Mouse (Mus musculus) megakaryocyte progenitor cell, adult 5-6 weeks (primary cell): Measurements from ENCODE around the gene Zfp740. TPM values are rescaled to one million over a fixed set of nuclear protein-coding genes. Genes with fewer than 3 reads are reported as not detected.

ENCODE experiments used
- ATAC-seq: replicated peaks from 2 replicates; pipeline ENCODE4 v1.8.0; 2016; ENCODE audit warnings: mild to moderate bottlenecking, moderate TSS enrichment, inconsistent platforms; ENCODE audit not compliant: poor library complexity
- total RNA-seq, 2 experiments: library from RNA; stranded (forward) in 1 of 2; stranded (reverse) in 1 of 2; fragments of 157-497, 149-512 nt in 1 of 2; fragments of 200-1000 nt in 1 of 2; gene quantifications; 2 replicates each; pipeline versions ENCODE4 v1.2.3 to v1.2.4; 2015 to 2017

The Zfp740 gene
- total RNA-seq, 2 experiments from 2014 or later, result 19.7 to 28.3 TPM

GRCm38 (mm10) chr15:102192271-102192812 is 10.7 kb upstream of the Zfp740 start:
- ATAC-seq, result peak; percentile 63

GRCm38 (mm10) chr15:102192820-102193386 is 10.1 kb upstream of the Zfp740 start:
- ATAC-seq, result peak; percentile 37; the same call in 1 of the 2 replicates

DNA sequence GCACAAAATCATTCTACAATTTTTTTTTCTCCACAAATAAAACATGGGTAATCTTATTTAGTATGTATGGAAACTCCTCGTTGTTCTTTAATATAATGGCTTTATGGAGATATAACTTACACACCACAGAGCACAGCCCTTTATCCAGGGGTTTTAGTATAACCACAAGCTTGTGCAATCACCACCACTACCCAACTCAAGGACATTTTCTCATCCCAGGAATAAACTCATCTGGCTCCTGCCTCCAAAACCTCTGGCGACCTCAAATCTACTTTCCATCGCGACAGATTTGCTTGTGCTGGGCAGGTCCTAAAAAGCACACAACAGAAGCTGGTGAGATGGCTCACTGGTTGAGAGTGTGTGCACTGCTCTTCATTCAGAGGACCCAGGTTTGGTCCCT is 9.4 kb upstream of the Zfp740 start:
- no peak for ATAC-seq

- 0 out of 2 replicates have a peak, but pooled peaks have one; percentile 27 for ATAC-seq
These were observed 8.6 kb upstream of the Zfp740 start for GRCm38 (mm10) chr15:102194439-102194838.

- ATAC-seq, result no peak
These were observed 7.7 kb upstream of the Zfp740 start for GRCm38 (mm10) chr15:102195373-102195772.

- no peak for ATAC-seq
These were observed 4.2 kb upstream of the Zfp740 start for GRCm38 (mm10) chr15:102198841-102199240.

DNA sequence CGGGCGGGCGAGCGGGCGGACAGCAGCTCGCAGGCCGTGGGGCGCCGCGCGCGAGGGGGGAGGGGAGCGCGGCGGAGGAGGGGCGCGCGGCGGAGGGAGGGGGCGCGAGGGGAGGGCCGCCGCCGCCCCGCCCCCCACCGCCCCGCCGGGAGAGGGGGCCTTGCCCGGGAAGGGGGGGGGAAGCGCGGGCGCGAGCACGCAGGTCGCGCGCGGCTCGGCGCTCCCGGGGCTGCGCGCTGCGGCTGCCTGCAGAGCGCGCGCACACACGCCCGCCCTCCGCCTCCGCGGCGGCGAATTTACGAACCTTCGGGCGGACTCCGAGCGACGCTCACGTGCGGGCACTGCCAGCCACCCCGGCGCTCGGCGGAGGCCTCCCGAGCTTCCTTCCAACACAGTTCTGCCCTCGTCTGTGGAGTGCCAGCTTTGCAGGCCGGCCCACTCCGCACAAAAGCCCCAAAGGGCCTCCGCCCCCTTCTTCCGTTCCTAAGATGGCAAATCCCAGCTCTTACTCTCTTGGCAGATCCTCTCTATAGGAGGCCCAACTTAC is 859 bp downstream of the Zfp740 start:
- ATAC-seq, result peak; percentile 19

DNA sequence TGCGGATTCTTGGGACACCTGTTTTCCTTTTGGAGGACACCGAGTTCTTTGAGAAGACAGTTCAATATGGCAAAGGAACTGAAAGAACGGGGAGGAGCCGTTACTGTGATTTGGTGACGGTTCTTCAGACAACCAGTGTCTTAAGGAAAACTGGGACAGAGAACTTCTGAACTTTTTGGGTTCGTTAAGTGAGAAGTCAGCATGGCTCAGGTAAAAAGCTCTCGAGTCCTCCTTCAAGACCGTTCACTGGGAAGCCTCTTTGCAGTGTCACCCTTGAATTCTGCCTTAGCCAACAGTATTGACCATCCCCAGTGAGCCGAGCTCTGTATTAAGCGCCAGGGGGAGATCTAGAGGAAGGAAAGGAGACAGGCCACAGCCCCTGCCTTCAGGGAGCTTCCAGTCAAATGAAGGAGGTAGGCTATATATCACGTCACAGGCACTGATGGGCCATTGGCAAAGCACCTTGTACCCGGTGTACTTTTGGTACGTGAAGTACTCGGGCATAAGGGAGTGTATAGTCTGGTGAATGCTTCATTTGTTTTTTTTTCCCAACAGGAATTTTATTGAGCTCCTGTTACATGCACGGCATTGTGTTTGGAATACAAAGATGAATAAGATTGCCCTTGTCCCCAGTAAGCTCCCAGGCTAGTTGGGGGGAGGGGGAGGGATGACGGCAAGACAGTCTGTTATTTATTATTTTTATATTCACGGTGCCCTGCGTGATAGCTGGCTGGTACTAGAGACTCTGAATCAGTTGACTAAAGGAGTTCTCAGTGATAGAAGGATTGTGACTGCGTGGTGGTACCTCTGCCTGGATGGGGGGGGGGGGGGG is 1.8 kb downstream of the Zfp740 start, which contains the start of gene Csad:
TSS of gene Csad (minus strand) at position 51 of the 832 bp plus-strand sequence.
- ATAC-seq, result no peak

DNA sequence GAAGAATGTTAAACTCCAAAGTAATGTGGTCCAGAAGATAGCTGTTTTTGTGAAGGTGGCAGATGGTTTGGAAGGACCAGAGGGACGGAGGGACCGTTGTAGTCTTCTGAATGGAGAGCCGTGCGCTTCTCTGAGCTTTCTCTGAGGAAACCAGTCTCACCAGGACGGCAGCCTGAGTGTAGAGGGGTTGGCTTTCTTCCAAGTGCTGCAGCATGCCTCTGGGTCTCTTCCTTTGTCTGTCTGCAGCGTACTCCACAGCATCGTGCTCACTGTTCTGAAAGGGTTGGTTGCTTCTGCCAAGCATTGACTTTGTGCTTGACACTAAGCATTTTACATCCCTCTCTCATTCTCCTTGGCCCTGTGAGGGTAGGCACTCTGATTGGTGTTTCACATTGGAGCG is 2.7 kb downstream of the Zfp740 start:
- ATAC-seq, result no peak

- no peak for ATAC-seq
These were observed 4.3 kb downstream of the Zfp740 start for GRCm38 (mm10) chr15:102207351-102207750.

GRCm38 (mm10) chr15:102208092-102208561 is 5.1 kb downstream of the Zfp740 start:
- ATAC-seq, result peak; percentile 16; the same call in 1 of the 2 replicates

DNA sequence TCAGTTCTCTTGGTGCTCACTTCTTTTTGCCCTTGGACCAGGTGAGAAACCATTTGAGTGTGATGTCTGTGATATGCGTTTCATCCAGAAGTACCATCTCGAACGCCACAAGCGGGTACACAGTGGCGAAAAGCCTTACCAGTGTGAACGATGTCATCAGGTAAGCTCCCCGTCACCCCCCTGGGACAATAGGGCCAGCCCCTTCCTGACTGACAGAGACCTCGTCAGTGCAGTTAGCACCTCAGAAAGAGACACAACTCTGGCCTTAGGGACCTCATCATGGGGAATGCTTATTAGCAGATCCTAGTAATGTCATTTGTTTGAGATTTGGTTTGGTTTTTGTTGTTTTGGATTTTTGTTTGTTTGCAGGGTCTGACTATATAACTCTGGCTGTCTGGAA is 6.1 kb downstream of the Zfp740 start:
- no peak for ATAC-seq

DNA sequence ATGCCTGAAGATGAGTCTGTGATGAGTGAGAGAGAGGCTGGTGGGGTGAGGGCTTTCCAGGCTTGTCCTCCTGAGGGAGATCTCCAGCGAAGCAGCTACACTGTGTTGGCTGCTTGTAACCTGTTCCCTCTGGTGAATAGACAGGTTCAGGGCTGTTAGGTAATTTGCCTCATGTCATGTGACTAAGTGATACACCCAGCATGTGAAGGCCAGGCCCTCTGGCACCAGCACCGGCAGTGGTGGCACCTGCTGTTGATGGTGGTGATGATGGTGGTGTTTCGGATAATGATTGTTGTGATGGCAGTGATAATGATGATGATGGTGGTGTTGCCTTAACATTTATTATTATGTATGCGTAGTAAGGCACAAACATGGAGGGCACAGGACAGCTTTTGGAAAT is 7.8 kb downstream of the Zfp740 start:
- no peak for ATAC-seq

DNA sequence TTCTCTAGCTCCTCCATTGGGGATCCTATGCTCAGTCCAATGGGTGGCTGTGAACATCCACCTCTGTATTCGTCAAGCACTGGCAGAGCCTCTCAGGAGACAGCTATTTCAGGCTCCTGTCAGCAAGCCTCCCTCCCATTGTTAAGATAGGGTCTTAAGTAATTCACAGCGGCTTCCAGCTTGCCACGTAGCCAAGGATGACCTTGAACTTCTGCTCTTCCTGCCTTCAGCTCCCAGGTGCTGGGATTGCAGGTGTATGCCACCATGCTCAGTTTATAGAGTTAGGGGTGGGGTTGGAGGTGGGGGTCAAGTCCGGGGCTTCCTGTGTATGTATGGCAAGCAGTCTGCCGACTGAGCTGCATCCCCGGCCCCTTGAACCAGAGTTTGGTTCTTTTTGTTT is 8.8 kb downstream of the Zfp740 start:
- ATAC-seq, result no peak

DNA sequence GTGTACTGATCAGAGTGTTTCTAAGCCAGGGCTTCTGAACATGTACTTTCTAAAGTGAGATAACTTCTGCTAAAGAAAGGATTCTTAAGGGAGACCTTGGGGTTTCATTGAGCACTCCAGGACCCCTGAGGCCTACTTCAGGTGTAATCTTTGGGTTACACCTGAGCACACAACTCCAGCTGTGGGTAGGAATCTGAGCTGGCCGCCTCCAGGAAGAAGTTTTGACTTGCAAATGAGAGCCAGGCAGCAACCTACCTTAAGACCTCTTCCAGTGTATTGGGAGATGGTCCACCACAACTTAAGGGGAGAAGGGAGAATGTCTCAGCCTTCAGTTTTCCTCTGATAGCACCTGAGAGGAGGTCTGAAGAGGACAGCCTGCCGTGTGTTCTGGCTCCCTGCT is 11.1 kb downstream of the Zfp740 start:
- ATAC-seq, result no peak

DNA sequence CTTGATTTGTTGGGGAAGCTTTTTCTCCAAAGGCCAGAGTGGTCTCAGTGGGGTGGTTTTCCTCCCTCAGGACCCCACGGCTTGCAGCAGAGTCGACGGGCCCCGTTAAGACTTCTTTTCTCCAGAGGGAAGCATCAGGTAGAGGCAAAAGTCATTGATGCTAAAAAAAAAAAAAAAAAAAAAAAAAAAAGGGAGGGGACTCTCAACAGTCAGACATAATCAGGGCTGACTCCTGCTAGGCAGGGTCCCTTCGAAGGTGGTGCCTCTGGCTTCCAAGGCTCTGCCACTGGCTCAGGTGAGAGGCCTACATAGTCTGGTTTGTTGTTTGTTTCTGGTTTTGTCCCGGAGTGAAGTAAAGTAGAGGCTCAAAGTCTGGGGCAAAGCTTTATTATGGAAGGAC is 12.6 kb downstream of the Zfp740 start:
- no peak for ATAC-seq

GRCm38 (mm10) chr15:102216459-102217228 is 13.6 kb downstream of the Zfp740 start:
- ATAC-seq, result no peak

- ATAC-seq, result no peak
These were observed 14.3 kb downstream of the Zfp740 start for GRCm38 (mm10) chr15:102217325-102217724.

DNA sequence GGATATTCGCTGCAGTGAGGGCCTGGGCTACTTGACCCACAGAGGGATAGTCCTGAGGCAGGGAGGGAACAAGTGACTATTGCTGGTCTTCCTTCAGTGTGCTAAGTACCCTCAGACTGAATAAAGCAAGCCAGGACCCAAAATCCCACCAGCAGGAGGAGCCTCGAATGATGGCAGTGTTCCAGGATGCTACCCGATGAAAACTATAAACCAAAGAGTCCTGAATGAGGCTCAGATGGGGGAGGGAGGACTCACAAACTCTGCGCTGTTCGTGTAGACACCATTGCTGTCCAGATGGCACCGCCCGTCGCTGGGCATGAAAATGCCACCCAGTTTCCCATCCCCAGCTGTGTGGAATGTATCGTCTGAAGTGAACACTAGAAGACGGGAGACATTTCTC is 19.3 kb downstream of the Zfp740 start:
- no peak for ATAC-seq

- peak; percentile 86 for ATAC-seq
These were observed 21.3 kb downstream of the Zfp740 start for GRCm38 (mm10) chr15:102224186-102224991.
